Mouse (Mus musculus) layer of hippocampus, adult 18-20 months (tissue): ENCODE measurements around the gene Myo5a. TPM values are rescaled to one million over a fixed set of nuclear protein-coding genes. Genes with fewer than 3 reads are reported as not detected.

Experiments used
- DNase-seq, 2 experiments: peaks; one replicate each; pipeline ENCODE4 v3.0.0; 2022; ENCODE audit warnings: low spot score in 2 of 2
- total RNA-seq, 2 experiments: library from RNA; stranded (reverse); gene quantifications; 2 replicates each; pipeline ENCODE4 v1.2.3; 2021

The Myo5a gene
- total RNA-seq, 2 experiments from 2014 or later, result 200 to 204 TPM

- DNase-seq, result peak; percentile 54 to 69
Observed at GRCm38 (mm10) chr9:75196335-75196734, 125.5 kb downstream of the Myo5a start.

- DNase-seq, result peak in 1 of 2 experiments; percentile 73
Observed at GRCm38 (mm10) chr9:75197297-75197696, 126.5 kb downstream of the Myo5a start.

- no peak for DNase-seq
Observed at GRCm38 (mm10) chr9:75201506-75201905, 130.7 kb downstream of the Myo5a start.

GRCm38 (mm10) chr9:75202036-75202435 is 131.2 kb downstream of the Myo5a start:
- no peak for DNase-seq

GRCm38 (mm10) chr9:75209246-75209645 is 138.4 kb downstream of the Myo5a start:
- DNase-seq, result no peak

GRCm38 (mm10) chr9:75210269-75210668 is 139.5 kb downstream of the Myo5a start:
- no peak for DNase-seq

GRCm38 (mm10) chr9:75214743-75215413 is 144.1 kb downstream of the Myo5a start:
- DNase-seq, result no peak

GRCm38 (mm10) chr9:75219942-75220341 is 149.1 kb downstream of the Myo5a start:
- DNase-seq, result no peak

GRCm38 (mm10) chr9:75221420-75222287 is 150.8 kb downstream of the Myo5a start:
- no peak for DNase-seq

GRCm38 (mm10) chr9:75231841-75232746 is 161.3 kb downstream of the Myo5a start, which contains the start of gene Myo5c:
TSS of gene Myo5c (plus strand) at chr9:75232020.
- no peak for DNase-seq

- no peak for DNase-seq
Observed at GRCm38 (mm10) chr9:75232860-75233259, 162.0 kb downstream of the Myo5a start.

GRCm38 (mm10) chr9:75234271-75234741 is 163.5 kb downstream of the Myo5a start:
- DNase-seq, result no peak

- DNase-seq, result no peak
Observed at GRCm38 (mm10) chr9:75234983-75235627, 164.3 kb downstream of the Myo5a start.

GRCm38 (mm10) chr9:75235696-75236095 is 164.9 kb downstream of the Myo5a start:
- no peak for DNase-seq

GRCm38 (mm10) chr9:75236416-75237308 is 165.8 kb downstream of the Myo5a start:
- DNase-seq, result no peak

- no peak for DNase-seq
Observed at GRCm38 (mm10) chr9:75238179-75238578, 167.4 kb downstream of the Myo5a start.

GRCm38 (mm10) chr9:75243052-75243451 is 172.2 kb downstream of the Myo5a start:
- DNase-seq, result no peak

GRCm38 (mm10) chr9:75243730-75244406 is 173.1 kb downstream of the Myo5a start:
- no peak for DNase-seq

- no peak for DNase-seq
Observed at GRCm38 (mm10) chr9:75244527-75244926, 173.7 kb downstream of the Myo5a start.
